8 mouse cellular contexts compared by ENCODE assay signal in genomic region chr15:86033191-86033841, GRCm38 (mm10). TPM values are rescaled to one million over a fixed set of nuclear protein-coding genes. Genes with fewer than 3 reads are reported as not detected.
A peak's percentile ranks its signal among the peaks of the same experiment; 100 is the strongest.
DNase-seq lines count a peak whose midpoint lies in the region; ATAC-seq and TF ChIP-seq lines count a peak whose summit lies in the region.

TSS of gene Celsr1 (minus strand) at chr15:86033777.

- peak within 1 kb of the TSS; percentile 57 for H3K4me3 ChIP-seq in spleen, adult 2 months (ENCODE audit: extremely low read depth, insufficient read depth, insufficient read length)
- peak within 1 kb of the TSS; percentile 66 for H3K4me3 ChIP-seq in embryonic facial prominence, embryonic 14.5 days (ENCODE audit: low read depth, low read length)
- H3K4me3 ChIP-seq in intestine, embryonic 15.5 days (replicated peaks) = peak within 1 kb of the TSS; percentile 57

- H3K36me3 ChIP-seq in spleen, adult 2 months (ENCODE audit: control insufficient read depth, insufficient read depth, low read length) = no peaks in the 10 kb centered on the region
- H3K36me3 ChIP-seq in embryonic facial prominence, embryonic 14.5 days (ENCODE audit: control insufficient read depth, insufficient read depth, low read length) = peaks cover 16% of the 10 kb centered on the region; the same call in 1 of the 2 replicates
- no peaks in the 10 kb centered on the region for H3K36me3 ChIP-seq in intestine, embryonic 15.5 days

- DNase-seq in spleen, adult 2 months (ENCODE audit: low read depth in 1 of 2, low spot score in 2 of 2) = no peak
- no peak for DNase-seq in spleen, postnatal 14 days (ENCODE audit: low spot score in 2 of 2)
- DNase-seq in embryonic facial prominence, embryonic 14.5 days (ENCODE audit: low spot score) = no peak
- peak; percentile 28 for DNase-seq in lung, postnatal 10 days
- peak; percentile 62 for DNase-seq in testis, postnatal 10 days (ENCODE audit: low spot score)
- DNase-seq in spleen, postnatal 36 days (ENCODE audit: low spot score in 2 of 2) = no peak
- no peak for DNase-seq in spleen, postnatal 4 days (ENCODE audit: low spot score in 2 of 2)

- peaks cover 11% of the 10 kb centered on the region; the same call in 1 of the 2 replicates for H3K9me3 ChIP-seq in embryonic facial prominence, embryonic 14.5 days (ENCODE audit: control insufficient read depth, low read length)
- H3K9me3 ChIP-seq in intestine, embryonic 15.5 days = no peaks in the 10 kb centered on the region

- H3K4me1 ChIP-seq in spleen, adult 2 months (ENCODE audit: control insufficient read depth, insufficient read depth, insufficient read length) = peaks cover 10% of the 10 kb centered on the region
- H3K4me1 ChIP-seq in embryonic facial prominence, embryonic 14.5 days (ENCODE audit: control insufficient read depth, insufficient read depth, low read length) = peaks cover 4% of the 10 kb centered on the region; the same call in 1 of the 2 replicates
- peaks cover 13% of the 10 kb centered on the region for H3K4me1 ChIP-seq in intestine, embryonic 15.5 days (replicated peaks)

- 2% methylated on average over 76 of the region's 80 CpGs for WGBS in spleen, adult 2 months
- WGBS in embryonic facial prominence, embryonic 14.5 days = 0% methylated on average over 12 of the region's 80 CpGs
- WGBS in intestine, embryonic 15.5 days = under 1% methylated on average over 80 of the region's 80 CpGs

- peaks cover 10% of the 10 kb centered on the region for H3K27me3 ChIP-seq in spleen, adult 2 months (ENCODE audit: control insufficient read depth, insufficient read depth, low read length)
- peaks cover 25% of the 10 kb centered on the region for H3K27me3 ChIP-seq in embryonic facial prominence, embryonic 14.5 days (replicated peaks; ENCODE audit: control insufficient read depth, insufficient read depth, low read length)
- H3K27me3 ChIP-seq in intestine, embryonic 15.5 days (replicated peaks) = peaks cover 38% of the 10 kb centered on the region

- no peak for TF ChIP-seq CTCF in spleen, adult 2 months (IDR thresholded peaks at IDR 0.05; ENCODE audit: extremely low read depth, insufficient read depth, insufficient read length, insufficient replicate concordance)

- peak within 1 kb of the TSS; percentile 87 for H3K4me2 ChIP-seq in embryonic facial prominence, embryonic 14.5 days (ENCODE audit: low read depth, low read length)
- peak within 1 kb of the TSS; percentile 95 for H3K4me2 ChIP-seq in intestine, embryonic 15.5 days (replicated peaks)

- H3K27ac ChIP-seq in spleen, adult 2 months (ENCODE audit: insufficient read depth, low read length) = no peak within 1 kb of the TSS
- H3K27ac ChIP-seq in embryonic facial prominence, embryonic 14.5 days (replicated peaks; ENCODE audit: low read depth, low read length) = peak within 1 kb of the TSS; percentile 79
- 0 out of 2 replicates have a peak within 1 kb of the TSS, but pooled peaks have one; percentile 34 for H3K27ac ChIP-seq in intestine, embryonic 15.5 days

- ATAC-seq in embryonic facial prominence, embryonic 14.5 days (ENCODE audit: low read depth) = no peak
- ATAC-seq in intestine, embryonic 15.5 days = peak; percentile 23; the same call in 1 of the 2 replicates

- TF ChIP-seq POLR2A in spleen, adult 2 months (IDR thresholded peaks at IDR 0.05; ENCODE audit: low read depth, low read length) = no peak

- peak within 1 kb of the TSS; percentile 69 for H3K9ac ChIP-seq in embryonic facial prominence, embryonic 14.5 days (ENCODE audit: low read depth, low read length)
- peak within 1 kb of the TSS; percentile 41 for H3K9ac ChIP-seq in intestine, embryonic 15.5 days

RNA-seq across cellular contexts. Expression of gene Celsr1, which starts in this region (rescaled TPM):
- polyA plus RNA-seq in spleen, adult 2 months (2012; rRNA removed) = 7.4 and 7.9 TPM in 2 replicates
- 5.5 TPM in 2 replicates for polyA plus RNA-seq in embryonic facial prominence, embryonic 14.5 days (2014; fragmentation: Nextera tagmentation; extraction: Ambion mirVana)
- polyA plus RNA-seq in intestine, embryonic 15.5 days (2015; fragmentation: Nextera tagmentation; extraction: Ambion mirVana) = 1.1 TPM in 2 replicates

Comparison
In these comparisons a context has a peak if more than half of its experiments do, and no peak if none do; other contexts are left out.
1. DNase-seq: peak in lung, postnatal 10 days (single experiment) and testis, postnatal 10 days (single experiment); none in spleen, adult 2 months (0 of 2), spleen, postnatal 14 days (0 of 2), embryonic facial prominence, embryonic 14.5 days (single experiment), spleen, postnatal 36 days (0 of 2) and spleen, postnatal 4 days (0 of 2).
2. Peak in every context shown above with its lines, with median percentiles within 50 percentile points of each other: H3K4me3 ChIP-seq.